Mouse (Mus musculus) intestine, embryonic 14.5 days (tissue): Measurements from ENCODE around the gene Ip6k2. TPM values are rescaled to one million over a fixed set of nuclear protein-coding genes. Genes with fewer than 3 reads are reported as not detected.
A peak's percentile ranks its signal among the peaks of the same experiment; 100 is the strongest.

ENCODE experiments used
- ATAC-seq: fragments of 200-750 bp; cut with Nextera tagmentation; replicated peaks from 2 replicates; pipeline ENCODE4 v1.8.0; 2017; ENCODE audit warnings: low read depth, moderate number of reproducible peaks, moderate TSS enrichment, moderate library complexity; ENCODE audit not compliant: low FRiP score, low TSS enrichment
- DNase-seq: peaks from one replicate; pipeline ENCODE4 v3.0.0-alpha.2; 2018; ENCODE audit warnings: low spot score
- H3K27ac ChIP-seq: fragments of 300-500 bp; sonication (generic); 2 replicates; pipeline ENCODE4 v1.5.1; 2014; ENCODE audit warnings: low read depth, mild to moderate bottlenecking, control low read depth
- H3K27me3 ChIP-seq: fragments of 300-500 bp; sonication (generic); replicated peaks from 2 replicates; pipeline ENCODE4 v1.6.1; 2014; ENCODE audit warnings: low read length, control low read depth; ENCODE audit not compliant: control insufficient read depth, insufficient read depth
- H3K36me3 ChIP-seq: fragments of 300-500 bp; sonication (generic); 2 replicates; pipeline ENCODE4 v1.6.1; 2014; ENCODE audit warnings: low read length, control low read depth; ENCODE audit not compliant: control insufficient read depth, insufficient read depth
- H3K4me1 ChIP-seq: fragments of 300-500 bp; sonication (generic); replicated peaks from 2 replicates; pipeline ENCODE4 v1.6.1; 2014; ENCODE audit warnings: low read length, control low read depth, mixed read lengths; ENCODE audit not compliant: control insufficient read depth, insufficient read depth
- H3K4me2 ChIP-seq: fragments of 300-500 bp; sonication (generic); 2 replicates; pipeline ENCODE4 v1.6.1; 2014; ENCODE audit warnings: low read length
- H3K4me3 ChIP-seq: fragments of 300-500 bp; sonication (generic); 2 replicates; pipeline ENCODE4 v1.5.1; 2014; ENCODE audit warnings: low read depth, low read length, control low read depth, mixed read lengths
- H3K9ac ChIP-seq: fragments of 300-500 bp; sonication (generic); 2 replicates; pipeline ENCODE4 v1.6.1; 2014; ENCODE audit warnings: mild to moderate bottlenecking, low read length
- H3K9me3 ChIP-seq: fragments of 300-500 bp; sonication (generic); 2 replicates; pipeline ENCODE4 v1.6.1; 2016; ENCODE audit warnings: low read length, control low read depth; ENCODE audit not compliant: control insufficient read depth
- WGBS: fragments of 180-500 bp; shearing (Covaris S2); extraction: QIAGEN DNeasy Blood & Tissue Kit; methylation state at CpG from one replicate; pipeline ENCODE4 v1.1.7; 2014; 5-methylcytosine and 5-hydroxymethylcytosine counted together
- polyA plus RNA-seq: library from polyadenylated mRNA; unstranded; fragments of >200 nt; fragmentation: Nextera tagmentation; extraction: Ambion mirVana; gene quantifications from 2 replicates; pipeline ENCODE4 v1.2.1, GENCODE M21; 2014

Gene Ip6k2
- polyA plus RNA-seq, 1 experiment from 2014 or later, result 107 TPM

GRCm38 (mm10) chr9:108831637-108832036, 48.0 kb downstream of the Ip6k2 start:
- DNase-seq (no peak), ATAC-seq (0 out of 2 replicates have a peak, but pooled peaks have one; percentile 2)
- Histone ChIP-seq H3K27ac (no peak overlapping the region), H3K36me3 (no peaks in the 10 kb centered on the region), H3K9ac (no peak overlapping the region), H3K4me2 (peak overlapping the region; percentile 78), H3K9me3 (no peaks in the 10 kb centered on the region), H3K4me1 (peaks cover 10% of the 10 kb centered on the region), H3K4me3 (peak overlapping the region; percentile 41), H3K27me3 (peaks cover 63% of the 10 kb centered on the region)
- 5% methylated on average over 23 of the region's 23 CpGs for WGBS

GRCm38 (mm10) chr9:108832390-108833108, 49.0 kb downstream of the Ip6k2 start:
- H3K36me3 ChIP-seq, result no peaks in the 10 kb centered on the region
- DNase-seq, result peak; percentile 93
- H3K4me1 ChIP-seq, result peaks cover 6% of the 10 kb centered on the region; the same call in 1 of the 2 replicates
- peak overlapping the region; percentile 41 for H3K4me3 ChIP-seq
- peak overlapping the region; percentile 78 for H3K4me2 ChIP-seq
- WGBS, result 4% methylated on average over 45 of the region's 46 CpGs
- no peak overlapping the region for H3K9ac ChIP-seq
- H3K9me3 ChIP-seq, result no peaks in the 10 kb centered on the region
- peaks cover 55% of the 10 kb centered on the region for H3K27me3 ChIP-seq
- H3K27ac ChIP-seq, result no peak overlapping the region
- peak; percentile 96 for ATAC-seq

- 10% methylated on average over 14 of the region's 14 CpGs for WGBS
- ATAC-seq (no peak), DNase-seq (peak; percentile 54)
- Histone ChIP-seq H3K4me3 (no peak overlapping the region), H3K9ac (no peak overlapping the region), H3K27me3 (0 out of 2 replicates have a peak, but pooled peaks cover 11% of the 10 kb centered on the region), H3K4me2 (peak overlapping the region; percentile 25), H3K4me1 (no peaks in the 10 kb centered on the region), H3K9me3 (no peaks in the 10 kb centered on the region), H3K27ac (no peak overlapping the region), H3K36me3 (no peaks in the 10 kb centered on the region)
Observed at GRCm38 (mm10) chr9:108842989-108843388, 59.4 kb downstream of the Ip6k2 start.

- no peaks in the 10 kb centered on the region for H3K9me3 ChIP-seq
Observed at GRCm38 (mm10) chr9:108845390-108845789, 61.8 kb downstream of the Ip6k2 start.

GRCm38 (mm10) chr9:108847374-108847773, 63.8 kb downstream of the Ip6k2 start:
- Histone ChIP-seq H3K36me3 (no peaks in the 10 kb centered on the region), H3K4me1 (no peaks in the 10 kb centered on the region), H3K4me3 (no peak overlapping the region), H3K27me3 (0 out of 2 replicates have a peak, but pooled peaks cover 10% of the 10 kb centered on the region), H3K27ac (no peak overlapping the region), H3K9me3 (no peaks in the 10 kb centered on the region), H3K9ac (no peak overlapping the region), H3K4me2 (no peak overlapping the region)
- ATAC-seq, result no peak
- no peak for DNase-seq
- WGBS, result 81% methylated on average over 4 of the region's 4 CpGs

More at GRCm38 (mm10) chr9:108845390-108845789, 61.8 kb downstream of the Ip6k2 start:
- H3K4me3 ChIP-seq, result no peak overlapping the region
- no peak overlapping the region for H3K27ac ChIP-seq
- H3K9ac ChIP-seq, result no peak overlapping the region
- no peak overlapping the region for H3K4me2 ChIP-seq
- H3K36me3 ChIP-seq, result no peaks in the 10 kb centered on the region
- 61% methylated on average over 5 of the region's 5 CpGs for WGBS
- H3K4me1 ChIP-seq, result no peaks in the 10 kb centered on the region
- H3K27me3 ChIP-seq, result 0 out of 2 replicates have a peak, but pooled peaks cover 11% of the 10 kb centered on the region
- ATAC-seq, result no peak
- DNase-seq, result no peak

- Histone ChIP-seq H3K9ac (no peak overlapping the region), H3K36me3 (no peaks in the 10 kb centered on the region), H3K9me3 (no peaks in the 10 kb centered on the region), H3K4me3 (no peak overlapping the region), H3K27me3 (0 out of 2 replicates have a peak, but pooled peaks cover 3% of the 10 kb centered on the region), H3K27ac (no peak overlapping the region), H3K4me2 (no peak overlapping the region), H3K4me1 (peaks cover 4% of the 10 kb centered on the region; the same call in 1 of the 2 replicates)
- 72% methylated on average over 17 of the region's 17 CpGs for WGBS
- ATAC-seq (no peak), DNase-seq (no peak)
Observed at GRCm38 (mm10) chr9:108848419-108848818, 64.8 kb downstream of the Ip6k2 start.

GRCm38 (mm10) chr9:108852976-108853375, 69.4 kb downstream of the Ip6k2 start, which contains the start of gene Slc26a6:
Gene Slc26a6, plus strand, starts transcription at chr9:108853283.
- 80% methylated on average over 3 of the region's 3 CpGs for WGBS
- H3K36me3 ChIP-seq, result peaks cover 16% of the 10 kb centered on the region

GRCm38 (mm10) chr9:108853635-108854240, 70.1 kb downstream of the Ip6k2 start:
- Histone ChIP-seq H3K4me1 (peaks cover 7% of the 10 kb centered on the region), H3K4me2 (peak overlapping the region; percentile 53), H3K9ac (peak overlapping the region; percentile 56), H3K4me3 (peak overlapping the region; percentile 62), H3K36me3 (peaks cover 16% of the 10 kb centered on the region), H3K27ac (peak overlapping the region; percentile 55), H3K27me3 (no peaks in the 10 kb centered on the region), H3K9me3 (no peaks in the 10 kb centered on the region)
- DNase-seq (no peak), ATAC-seq (peak; percentile 88)
- WGBS, result 3% methylated on average over 25 of the region's 25 CpGs

More at GRCm38 (mm10) chr9:108852976-108853375, 69.4 kb downstream of the Ip6k2 start, which contains the start of gene Slc26a6:
- DNase-seq (no peak), ATAC-seq (no peak)
- Histone ChIP-seq H3K4me3 (peak within 1 kb of the TSS; percentile 62), H3K4me2 (peak within 1 kb of the TSS; percentile 53), H3K4me1 (peaks cover 7% of the 10 kb centered on the region), H3K9ac (peak within 1 kb of the TSS; percentile 56), H3K9me3 (no peaks in the 10 kb centered on the region), H3K27ac (peak within 1 kb of the TSS; percentile 55), H3K27me3 (no peaks in the 10 kb centered on the region)
